Mouse (Mus musculus) layer of hippocampus, adult 11-12 months (tissue): ENCODE results near the gene Snrpc.

Experiments
- DNase-seq: peaks from one replicate; pipeline ENCODE4 v3.0.0; 2022; ENCODE audit warnings: low spot score

The Snrpc gene

DNA sequence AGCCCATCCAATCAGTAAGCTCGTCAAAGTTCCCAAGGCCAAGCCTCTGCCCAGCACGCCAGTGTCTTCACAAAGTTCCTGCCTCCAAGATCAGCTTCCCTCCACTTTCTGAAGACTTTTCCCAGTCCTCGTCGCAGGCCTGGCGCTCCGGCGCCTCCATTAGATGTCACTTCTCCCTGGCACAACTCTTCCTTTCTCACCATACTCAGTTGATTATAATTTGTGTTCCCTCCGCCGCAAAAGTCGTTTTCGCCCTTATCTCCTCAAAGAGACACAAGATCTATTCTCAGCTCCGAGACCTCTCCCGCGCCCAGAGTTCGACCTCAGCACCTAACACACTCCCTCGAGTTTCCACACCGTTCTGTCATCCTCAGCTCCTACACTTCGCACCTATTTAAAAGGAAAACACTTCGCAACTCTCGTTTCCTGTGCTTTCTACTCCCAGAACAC lies 18.4 kb upstream of the Snrpc start:
- DNase-seq = peak; percentile 23

DNA sequence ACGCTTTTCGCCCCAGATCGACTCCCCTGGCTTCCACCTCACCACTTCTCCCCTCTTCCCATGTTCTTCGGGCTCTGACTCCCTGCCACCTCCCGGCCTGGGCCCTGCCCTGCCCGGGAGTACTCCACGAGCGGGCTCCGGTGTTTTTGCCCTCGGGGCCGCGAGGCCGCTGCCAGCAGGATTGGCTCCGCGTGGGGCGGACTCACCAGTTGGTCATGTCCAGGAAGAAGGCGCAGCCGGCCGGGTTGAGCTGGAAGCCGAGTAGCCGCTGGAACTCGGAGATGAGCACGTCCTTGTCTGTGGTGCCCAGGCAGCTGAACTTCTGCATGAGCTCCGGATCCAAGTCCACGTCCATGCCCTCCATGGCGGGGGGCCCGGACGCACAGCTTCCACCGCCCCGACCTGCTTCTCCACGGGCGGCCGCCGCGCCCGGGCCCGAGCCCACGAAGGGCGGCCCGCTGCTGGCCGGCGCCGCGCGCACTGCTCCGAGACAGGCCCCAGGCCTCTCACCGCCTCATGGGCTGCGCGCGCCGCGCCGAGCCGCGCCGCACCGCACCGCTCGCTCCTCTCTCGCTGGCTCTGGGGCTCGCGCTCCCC lies 17.9 kb upstream of the Snrpc start:
- peak; percentile 53 for DNase-seq

DNA sequence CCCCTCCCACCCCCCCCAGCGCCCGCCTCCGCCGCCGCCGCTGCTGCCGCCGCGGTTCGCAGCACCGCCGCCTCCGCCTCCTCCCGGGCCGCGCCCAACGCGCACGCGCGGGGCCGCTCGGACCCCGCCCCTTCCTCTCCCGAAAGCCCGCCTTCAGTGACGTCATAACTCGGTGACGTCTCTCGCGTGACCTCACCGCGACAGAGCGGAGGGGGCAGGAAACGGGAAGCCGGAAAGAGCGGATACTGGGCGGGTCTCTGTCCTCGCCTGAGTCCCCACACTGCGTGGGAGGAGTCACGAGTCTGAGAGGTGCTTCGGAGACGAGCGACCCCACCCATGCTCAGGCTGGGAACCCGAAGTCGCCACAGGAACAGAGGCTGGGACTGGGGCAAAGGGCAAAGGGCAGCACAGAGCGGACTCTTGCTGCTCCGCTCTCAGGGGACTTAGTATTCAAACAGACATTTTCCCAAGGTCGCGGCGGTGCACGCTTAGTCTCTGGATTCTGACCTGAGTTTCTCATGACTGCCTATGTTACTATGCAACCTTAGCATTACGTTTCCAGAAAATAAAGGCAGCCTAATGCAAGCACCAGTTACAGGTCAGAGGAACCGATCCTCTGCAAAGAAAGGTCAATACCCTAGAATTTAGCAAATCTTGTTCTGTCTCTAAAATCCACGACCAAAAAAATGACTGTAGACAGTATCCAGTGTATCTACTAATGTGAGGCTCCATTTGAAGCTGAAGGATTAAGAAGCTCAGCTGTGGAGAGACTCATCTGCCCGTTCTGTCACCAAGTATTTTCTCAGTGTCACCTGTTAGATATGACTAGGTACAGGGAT lies 17.2 kb upstream of the Snrpc start, which contains the start of gene D17Wsu92e:
D17Wsu92e (minus strand) TSS at position 81 of the 839 bp plus-strand sequence.
- peak; percentile 99 for DNase-seq

DNA sequence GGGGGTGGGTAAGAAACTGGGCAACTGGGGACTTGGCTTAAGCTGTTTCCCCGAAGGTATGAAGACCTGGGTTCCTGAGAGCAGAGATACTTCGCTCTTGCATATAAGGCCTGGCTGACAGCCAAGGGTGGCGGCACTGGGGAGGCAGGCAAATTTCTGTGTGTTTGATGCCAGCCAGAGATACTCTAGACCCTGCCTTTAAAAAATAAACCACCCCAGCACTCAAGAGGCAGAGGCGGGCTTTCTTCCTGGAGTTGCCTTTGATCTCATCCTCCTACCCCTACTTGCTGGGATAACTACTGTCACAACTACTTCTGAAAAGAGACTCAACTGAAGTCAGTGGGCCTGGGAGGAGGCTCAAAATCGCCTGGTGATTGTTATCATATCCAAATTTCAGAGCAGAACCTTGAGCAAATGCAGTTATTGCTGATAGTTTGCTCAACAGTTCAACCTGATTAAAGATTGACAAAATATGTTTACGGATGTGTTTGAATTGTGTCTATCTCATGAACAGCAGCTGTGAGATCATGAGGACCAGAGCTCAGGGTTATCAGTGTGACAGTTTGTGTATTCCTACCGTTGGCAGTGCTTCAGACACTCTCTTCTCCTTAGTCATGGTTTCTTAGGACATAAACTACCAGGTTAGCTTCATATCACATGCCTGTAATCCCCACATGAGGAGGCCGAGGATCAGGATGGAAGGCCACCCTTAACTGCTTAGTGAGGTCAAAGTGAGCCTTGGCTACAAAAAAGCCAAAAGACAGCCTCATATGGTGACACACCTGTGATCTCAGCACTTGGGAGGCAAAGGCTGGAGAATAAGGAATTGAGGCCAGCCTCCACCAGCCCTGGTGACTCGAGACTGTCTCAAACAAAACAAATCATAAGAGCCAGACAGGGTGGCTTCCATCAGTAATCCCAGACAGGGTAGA lies 16.3 kb upstream of the Snrpc start:
- peak; percentile 30 for DNase-seq

DNA sequence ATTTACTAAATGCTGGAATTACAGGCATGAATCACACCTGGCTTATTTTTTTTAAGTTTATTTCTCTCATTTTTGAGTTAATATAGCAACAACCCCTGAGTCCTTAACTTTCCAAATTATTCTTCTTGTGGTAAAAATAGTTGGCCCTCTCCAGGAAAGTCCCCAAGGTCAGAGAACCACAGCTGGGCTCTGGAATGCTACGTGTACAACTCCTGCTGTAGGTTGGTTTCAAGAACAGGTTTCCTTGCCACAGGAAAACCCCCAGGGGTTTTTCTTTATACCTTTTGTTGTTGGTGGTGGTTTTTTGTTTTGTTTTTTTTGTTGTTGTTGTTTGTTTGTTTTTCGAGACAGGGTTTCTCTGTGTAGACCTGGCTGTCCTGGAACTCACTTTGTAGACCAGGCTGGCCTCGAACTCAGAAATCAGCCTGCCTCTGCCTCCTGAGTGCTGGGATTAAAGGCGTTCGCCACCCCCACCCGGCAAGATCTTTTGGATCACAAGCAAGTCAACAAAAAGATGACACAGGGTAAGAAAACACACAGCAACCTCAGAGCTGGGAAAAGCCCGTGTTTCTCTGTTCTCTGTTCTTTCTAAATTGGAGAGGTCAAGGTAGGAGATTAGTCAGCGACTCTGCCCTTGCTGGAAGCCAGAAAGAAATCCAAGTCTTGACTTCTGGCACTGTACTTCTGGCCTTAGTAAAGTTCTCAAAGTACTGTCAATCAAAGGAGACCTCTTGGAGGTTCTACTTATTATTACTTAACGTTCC lies 14.6 kb upstream of the Snrpc start:
- no peak for DNase-seq

DNA sequence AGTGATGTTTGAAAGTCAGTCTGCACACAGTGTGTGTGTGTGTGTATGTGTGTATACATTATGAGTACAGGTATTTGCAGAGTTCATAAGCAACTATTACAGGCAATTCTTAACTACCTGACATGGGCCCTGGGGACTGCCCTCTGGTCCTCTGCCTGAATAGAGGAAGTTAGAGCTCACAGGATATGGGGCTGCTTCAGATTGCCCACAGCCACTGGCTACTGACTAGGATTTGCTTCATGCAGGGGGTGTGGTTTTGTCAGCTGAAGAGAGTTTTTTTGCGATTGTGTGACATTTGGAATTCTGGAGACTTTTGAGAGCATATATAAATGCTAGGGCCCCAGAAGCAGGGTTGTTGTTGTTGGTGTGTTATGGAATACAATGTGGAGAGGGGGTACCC lies 13.0 kb upstream of the Snrpc start:
- no peak for DNase-seq

DNA sequence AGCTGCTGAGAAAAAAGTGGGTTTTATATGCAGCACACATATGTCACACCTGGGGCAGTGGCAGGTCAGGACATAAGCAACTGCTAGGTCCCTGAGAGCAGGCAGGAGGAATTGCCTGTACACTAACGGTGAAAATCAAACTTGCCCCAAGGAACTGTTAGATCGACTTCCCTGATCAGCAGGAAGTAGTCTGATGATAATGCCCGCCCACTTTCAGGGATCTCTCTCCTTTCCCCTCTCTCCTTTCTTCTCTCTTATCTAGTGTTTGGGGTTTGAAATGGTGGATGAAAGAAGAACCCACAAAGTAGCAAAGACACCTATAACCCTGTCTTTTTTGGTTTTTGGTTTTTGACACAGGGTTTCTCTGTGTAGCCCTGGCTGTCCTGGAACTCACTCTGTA lies 12.4 kb upstream of the Snrpc start:
- no peak for DNase-seq

DNA sequence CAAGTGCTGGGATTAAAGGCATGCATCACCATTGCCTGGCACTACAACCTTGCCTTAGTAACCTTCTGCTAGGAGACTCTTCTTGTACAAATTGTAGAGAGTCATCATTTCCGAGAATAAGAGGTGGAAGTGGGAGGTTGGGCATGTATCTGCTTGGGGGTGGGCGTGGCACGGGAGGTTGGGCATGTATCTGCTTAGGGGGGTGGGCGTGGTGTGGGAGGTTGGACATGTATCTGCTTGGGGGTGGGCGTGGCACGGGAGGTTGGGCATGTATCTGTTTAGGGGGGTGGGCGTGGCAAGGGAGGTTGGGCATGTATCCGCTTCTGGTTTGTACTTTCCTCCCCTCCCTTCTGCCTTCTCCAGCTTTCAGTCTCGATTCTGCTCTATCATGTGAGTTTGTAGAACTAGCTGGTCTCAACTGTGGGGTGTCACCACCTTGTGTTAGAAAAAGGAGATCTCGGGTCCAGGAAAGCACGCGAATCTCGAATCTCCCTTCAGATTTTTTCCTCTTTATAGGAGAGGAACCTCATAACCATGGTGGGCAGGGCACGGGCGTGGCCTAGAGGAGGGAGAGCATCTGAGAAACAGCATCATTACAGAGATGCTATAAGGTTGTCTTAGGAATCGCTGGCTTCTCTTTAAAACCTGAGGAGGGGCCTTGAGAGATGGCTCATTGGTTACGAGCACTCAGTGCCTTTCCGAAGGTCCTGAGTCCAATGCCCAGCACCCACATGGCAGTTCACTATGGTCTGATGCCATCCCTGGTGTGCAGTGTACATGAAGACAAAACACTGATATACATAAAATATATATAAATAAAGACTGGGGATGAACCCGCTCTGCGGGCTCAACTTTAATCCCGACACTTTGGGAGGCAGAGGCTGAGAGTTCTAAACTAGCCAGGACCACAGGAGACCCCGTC lies 11.7 kb upstream of the Snrpc start:
- peak; percentile 41 for DNase-seq

DNA sequence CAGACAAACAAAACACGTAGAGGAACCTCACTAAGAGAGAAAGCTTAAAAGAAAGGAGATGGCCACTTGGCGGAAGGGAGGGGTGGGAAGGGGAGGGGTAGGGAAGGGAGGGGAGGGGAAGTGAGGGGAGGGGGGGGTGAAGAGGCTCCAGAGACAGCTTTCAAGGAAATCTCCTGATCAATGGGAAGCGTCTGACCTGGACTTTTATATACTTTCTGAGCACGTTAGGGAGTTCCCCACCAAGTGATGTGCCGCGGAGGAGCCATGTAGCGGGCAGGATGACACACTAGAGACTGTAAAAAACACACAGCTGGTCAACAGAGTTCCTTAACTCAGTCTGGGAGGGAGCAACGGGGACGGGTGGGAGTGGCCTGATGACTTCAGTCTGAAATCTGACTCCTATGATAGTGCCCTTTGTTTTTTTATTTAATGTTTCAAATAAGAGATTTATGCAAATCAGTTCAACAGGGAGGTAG lies 11.0 kb upstream of the Snrpc start:
- no peak for DNase-seq

DNA sequence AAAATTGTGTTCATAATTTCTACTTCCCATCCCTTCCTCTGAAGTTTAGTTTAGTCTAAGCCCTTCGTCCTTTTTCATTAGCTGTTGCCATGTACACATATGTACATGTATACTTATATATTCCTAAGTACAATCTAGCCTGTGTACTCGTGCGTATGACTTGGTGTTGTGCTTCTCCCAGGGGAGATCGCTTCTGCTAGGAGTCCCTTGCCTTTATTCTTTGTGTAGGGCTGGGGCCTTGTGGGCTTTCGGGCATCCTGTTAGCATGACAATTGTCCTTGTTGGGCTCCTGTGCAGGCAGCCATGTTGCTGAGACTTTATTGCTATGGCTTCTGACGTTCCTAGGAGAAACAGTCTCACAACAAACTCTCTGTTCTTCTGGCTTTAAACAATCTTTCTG lies 10.4 kb upstream of the Snrpc start:
- DNase-seq = no peak

DNA sequence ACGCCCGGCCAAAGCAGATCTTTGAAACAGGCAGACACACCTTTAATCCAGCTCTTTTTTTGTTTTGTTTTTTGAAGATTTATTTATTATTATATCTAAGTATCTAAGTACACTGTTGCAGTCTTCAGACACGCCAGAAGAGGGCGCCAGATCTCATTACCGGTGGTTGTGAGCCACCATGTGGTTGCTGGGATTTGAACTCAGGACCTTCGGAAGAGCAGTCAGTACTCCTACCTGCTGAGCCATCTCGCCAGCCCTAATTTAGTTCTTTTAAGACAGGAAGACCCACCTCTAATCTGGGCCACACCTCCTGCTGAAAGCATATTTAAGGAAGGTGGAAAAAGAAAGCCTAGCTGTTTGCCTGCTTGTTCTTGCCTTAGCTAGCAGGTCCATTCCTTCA lies 7.5 kb upstream of the Snrpc start:
- no peak for DNase-seq

DNA sequence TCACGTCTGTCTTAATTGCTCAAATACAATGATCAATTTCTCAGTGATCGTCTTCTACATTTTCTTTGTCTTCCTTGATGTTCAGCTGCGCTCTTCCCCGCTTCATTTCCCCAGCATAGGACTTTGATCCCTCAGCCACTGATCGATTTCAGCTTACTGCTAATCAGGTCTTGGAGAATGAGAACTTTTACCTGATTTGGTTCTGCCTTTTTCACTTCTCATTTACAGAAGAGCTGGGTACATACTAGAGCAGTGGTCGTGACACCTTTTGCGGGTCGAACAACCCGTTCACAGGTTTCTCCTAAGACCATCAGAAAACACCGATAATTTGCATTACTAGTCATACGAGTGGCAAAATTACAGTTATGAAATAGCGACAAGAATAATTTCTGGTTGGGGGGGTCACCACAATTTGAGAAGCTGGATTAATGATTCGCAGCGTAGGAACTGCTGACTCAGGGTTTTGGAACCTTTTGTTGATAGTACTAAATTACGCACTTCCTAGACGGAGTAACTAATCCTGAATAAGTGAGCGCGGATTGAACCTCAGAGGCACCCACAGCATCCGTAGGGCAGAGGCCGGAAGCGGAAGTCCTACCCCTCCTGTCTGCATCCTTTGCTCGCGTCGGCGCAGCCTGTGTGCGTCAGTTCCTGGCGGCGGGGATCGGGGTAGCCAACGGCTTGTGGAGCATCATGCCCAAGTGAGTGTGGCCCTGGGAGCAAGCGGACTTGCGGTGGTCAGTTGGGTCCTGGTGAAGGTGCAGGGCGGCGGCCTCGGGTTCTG lies 1.7 kb downstream of the Snrpc start:
- peak; percentile 96 for DNase-seq

DNA sequence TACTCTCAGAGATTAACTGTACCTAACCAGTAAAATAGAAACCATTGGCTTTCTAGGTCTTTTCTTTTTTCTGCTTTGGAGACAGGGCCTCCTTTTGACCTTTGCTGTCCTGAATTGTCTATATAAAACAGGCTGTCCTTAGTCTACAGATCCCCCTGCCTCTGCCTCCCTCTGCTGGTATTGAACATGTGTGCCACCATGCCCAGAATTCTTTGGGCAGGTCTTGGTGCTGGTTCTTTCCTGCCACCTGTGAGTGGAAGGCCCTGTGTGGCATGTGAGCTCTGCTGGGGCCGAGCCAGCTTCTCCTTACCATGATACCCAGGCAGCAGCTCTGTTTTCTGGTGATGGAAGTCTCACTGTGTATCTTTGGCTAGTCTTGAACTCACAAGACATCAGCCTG lies 10.4 kb downstream of the Snrpc start:
- DNase-seq = no peak

DNA sequence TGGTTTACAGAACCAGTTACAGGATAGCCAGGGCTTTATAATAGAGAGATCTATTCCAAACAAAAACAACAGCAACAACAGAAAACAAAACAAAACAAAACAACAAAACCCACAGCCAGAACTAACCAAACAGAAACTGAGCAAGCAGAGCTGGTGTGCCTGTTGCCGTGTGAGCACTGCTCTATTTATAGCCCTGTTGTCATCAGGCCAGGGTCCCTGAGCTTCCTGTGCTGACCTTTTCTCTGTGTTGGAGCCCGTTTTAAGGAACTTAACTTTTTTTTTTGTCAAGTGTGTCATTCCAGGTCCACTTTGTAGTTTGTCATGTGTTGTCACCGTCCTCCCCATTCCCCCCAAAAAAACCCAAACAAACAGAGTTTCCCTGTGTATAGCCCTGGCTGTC lies 13.1 kb downstream of the Snrpc start:
- no peak for DNase-seq

DNA sequence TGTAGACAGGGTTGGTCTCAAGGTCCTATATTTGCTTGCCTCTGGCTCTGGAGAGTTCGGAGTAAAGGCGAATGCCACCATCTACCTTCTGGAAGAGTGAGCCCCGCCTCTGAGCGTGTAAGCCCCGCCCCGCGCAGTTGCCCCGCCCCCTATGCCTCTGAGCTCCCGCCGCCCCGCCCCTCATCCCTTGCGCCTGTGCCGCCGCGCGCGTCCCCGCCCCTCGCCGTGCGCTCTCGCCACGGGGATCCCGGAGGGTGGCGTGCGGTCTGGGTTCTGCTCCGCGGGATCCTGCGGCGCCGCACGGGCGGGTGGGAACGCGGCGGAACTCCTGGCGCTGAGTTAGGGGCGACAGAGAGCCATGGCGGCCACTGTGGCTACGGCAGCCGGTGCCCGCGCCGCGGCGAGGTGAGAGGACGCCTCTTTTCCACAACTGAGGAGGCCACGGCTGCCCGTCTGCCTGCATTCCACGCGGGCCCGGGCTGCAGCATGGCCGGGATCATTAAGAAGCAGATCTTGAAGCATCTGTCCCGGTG lies 18.4 kb downstream of the Snrpc start, which contains the start of gene Uhrf1bp1:
Uhrf1bp1 (plus strand) TSS at position 177 of the 533 bp plus-strand sequence.
- peak; percentile 80 for DNase-seq

DNA sequence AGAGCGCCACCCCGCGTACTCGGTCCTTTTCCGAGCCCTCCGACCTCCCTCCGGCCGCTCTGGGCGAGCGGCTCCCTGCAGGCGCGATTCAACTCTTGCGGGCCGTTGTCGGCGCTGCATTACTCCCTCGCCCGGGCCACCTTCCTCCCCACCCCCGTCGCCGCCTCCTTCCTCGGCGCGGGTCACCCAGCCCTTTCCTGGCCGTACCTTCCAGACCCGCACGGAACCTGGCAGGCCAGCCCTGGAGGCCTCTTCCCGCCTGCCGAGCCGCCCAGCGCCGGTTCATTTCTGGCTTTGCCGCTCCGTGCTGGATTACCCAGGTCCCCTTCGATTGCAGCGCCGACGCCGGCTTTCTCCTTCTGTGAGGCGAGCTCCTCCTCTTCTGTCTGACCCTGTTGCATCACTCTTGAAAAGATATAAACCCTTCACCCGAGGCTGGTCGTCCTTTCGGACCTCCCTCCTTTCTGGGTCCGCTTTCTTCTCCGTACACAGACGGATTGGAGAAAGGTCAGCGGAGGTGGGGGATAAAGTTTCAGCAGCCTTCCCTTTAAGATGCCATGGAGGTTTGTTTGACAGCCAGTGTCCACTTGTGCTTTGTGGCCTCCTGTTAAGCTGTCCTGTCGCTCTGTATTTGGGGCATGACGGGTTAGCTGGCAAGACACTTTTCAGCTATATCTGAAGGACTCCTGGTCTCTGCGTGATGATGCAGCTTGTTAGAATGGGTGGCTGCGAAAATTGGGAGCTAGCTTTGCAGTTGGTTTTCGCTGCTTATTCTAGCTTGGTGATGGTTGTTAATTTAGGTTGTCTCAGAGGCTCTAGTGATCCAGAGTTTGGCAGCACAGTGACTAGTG lies 19.1 kb downstream of the Snrpc start:
- DNase-seq = no peak

DNA sequence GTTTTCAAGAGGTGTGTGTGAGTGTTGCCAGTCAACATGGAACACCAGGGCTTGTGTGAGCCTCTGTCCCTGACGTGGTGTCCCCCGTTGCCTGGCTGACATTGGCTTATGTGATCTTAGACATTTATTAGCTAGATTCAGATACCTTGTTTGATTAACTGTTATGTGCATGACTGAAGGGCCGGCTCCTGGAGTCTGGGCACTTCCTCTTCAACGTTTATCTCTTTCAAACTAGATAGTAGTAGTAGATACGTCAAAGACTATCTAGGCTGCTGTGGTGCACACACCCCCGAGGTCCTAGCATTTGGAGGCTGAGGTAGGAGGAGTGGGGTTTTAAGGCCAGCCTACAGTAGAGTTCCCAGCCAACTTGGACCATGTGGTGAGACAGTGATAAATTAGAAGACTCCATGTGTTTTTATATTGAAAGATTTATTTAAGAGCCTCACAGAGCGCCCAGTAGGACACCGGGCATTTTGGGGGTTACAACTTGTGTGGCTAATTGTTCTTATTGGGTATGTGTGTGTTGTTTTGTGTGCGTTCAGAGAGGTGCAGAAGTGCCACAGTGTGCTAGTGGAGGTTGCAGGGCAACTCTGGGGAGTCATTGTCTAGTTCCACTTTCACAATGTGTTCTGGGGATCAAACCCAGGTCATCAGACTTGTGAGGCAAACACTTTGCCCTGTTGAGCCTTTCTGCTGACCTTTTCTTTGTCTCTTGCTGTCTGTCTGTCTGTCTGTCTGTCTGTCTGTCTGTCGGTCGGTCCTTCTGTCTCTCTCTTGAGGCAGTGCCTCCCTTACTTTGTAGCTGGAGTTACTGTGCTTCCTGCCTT lies 19.9 kb downstream of the Snrpc start:
- no peak for DNase-seq
